Mouse (Mus musculus): ENCODE measurements around the gene Ankmy1. TPM values are rescaled to one million over a fixed set of nuclear protein-coding genes. Genes with fewer than 3 reads are reported as not detected.

Gene Ankmy1
- polyA plus RNA-seq, 1 experiment from 2014 or later = 2.1 TPM

DNA sequence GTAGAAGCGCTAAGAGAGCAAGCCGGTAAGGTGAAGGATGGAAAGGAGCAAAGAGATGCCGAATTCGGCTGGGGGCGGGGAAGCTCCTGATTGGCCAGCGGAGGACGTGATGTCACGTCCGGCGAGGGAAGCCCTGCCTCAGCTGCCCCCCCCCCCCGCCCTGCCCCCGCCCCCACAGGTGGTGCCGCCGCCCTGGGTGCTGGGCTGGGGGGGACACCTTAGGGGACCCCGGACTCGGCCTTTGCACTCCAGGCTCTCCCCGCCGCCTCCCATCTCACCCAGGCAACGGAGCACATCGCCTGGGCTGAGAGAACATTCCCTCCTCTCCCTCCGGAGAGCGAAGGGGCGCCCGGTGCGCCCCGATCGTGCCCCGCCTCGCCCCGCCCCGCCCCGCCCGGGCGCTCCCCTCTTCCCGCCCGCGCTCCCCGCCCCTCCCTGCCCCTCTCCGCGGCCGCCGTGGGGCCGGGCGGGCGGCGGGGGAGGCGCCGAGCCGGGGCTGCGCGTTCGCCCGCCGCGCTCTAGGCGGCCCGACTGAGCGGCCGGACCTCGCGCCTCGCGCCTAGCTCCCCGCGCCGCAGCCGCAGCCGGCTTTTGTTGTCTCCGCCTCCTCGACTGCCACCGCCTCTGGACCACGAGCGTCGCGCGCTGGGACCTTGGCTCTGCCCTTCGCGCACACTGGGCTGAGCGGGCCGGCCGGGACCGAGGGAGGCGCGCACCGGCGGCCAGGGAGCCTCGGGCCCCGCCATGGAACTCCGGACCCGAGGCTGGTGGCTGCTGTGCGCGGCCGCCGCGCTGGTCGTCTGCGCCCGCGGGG lies 71.3 kb downstream of the Ankmy1 start, which contains the start of gene Gpc1:
Gene Gpc1 (plus strand): TSS at position 458 of the 814 bp plus-strand sequence.
- DNase-seq (ENCODE audit: low spot score) = peak; percentile 87

DNA sequence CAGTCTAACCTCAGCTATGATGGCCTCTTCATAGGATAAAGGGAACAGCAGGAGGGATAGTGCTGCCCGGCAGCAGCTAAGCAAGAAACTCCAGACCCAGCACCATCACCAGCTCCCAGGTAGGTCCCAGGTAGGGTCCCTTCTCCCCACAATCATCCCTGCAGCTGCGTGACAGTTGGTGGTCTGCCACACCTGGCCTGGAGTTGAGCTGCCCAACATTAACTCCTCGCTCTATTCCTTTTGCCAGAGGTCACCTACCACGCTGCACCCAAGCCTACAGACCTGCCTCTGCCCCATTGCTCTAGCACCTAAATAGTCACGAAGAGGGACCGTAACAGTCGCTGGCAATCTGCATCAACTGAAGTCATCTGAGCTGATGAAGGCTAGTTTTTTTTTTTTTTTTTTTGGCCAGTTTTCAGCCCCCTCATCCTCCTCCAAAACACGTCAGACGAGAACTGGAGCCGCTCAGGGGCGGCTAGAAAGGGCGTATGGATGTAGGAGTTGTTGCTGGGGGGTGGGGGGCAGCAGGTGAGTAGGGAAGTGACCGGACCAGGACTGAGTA lies 72.0 kb downstream of the Ankmy1 start:
- no peak for DNase-seq (ENCODE audit: low spot score)

DNA sequence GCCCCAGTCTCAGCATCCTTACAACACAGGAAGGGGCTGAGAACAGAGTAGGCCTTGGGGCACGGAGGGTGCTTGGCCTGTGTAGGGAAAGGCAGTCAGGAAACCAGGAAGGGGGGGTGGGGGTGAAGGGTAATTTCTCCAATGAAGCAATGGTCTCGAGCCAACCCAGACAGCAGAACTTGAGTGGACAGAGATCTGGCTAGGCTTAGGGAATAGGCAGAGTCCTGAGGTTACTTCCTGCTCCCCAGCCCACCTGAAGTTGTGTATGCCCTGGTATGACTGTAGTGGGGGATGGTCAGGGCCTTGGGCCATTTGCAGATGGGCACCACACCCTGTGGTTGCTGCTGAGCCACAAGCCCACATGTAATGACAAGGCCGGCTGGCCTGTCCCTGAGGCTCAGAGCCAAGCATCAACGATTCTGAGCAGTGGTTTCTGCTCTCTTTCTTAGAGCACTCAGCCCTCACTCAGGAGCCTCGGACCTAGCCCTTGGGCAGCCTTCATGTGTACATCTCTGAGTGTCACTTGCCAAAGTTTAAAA lies 86.9 kb downstream of the Ankmy1 start:
- no peak for DNase-seq (ENCODE audit: low spot score)

DNA sequence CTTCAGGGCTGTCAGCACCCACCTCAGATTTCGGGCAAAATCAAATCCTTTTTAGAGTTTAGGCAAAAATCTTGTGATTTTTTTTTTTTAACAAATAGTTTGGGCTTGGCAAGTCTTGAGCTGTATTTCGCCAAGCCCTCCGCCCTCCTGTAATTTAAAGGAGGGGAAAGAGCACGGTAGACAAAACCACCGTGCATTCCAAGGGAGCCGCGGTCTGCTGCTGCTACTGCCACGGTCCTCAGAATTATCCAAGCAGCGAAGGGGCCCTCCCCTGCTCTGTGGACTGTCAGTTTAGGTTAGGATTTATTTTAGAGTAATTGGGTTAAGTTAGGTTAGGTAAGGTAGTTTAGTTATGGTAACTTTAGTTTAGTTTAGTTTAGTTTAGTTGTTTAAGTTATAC lies 87.6 kb downstream of the Ankmy1 start:
- no peak for DNase-seq (ENCODE audit: low spot score)

DNA sequence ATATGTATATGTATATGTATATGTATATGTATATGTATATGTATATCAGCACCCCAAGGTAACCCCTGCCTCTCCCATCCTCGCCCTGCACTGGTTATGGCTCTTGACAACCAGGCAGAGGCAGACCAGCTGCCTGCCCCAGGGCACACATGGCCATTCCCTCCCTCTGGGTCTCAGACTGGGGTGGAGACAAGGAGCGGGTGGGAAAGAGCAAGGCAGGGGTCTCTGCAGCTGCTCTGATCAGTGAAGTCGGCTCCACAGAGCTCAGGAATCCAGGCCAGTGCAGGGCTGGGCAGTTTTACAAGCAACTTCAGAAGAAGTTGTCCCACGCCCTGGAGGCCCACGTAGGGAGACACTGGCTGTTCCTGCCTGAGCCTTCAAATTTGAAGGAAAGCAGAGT lies 88.4 kb downstream of the Ankmy1 start:
- no peak for DNase-seq (ENCODE audit: low spot score)

MicroRNAs encoded within 50 kb of the gene (microRNA counts, 519-probe panel; counts per million panel counts)
- microRNA mmu-miR-149 = 4,507 counts per million, percentile 81 among the panel's probes with 10 or more counts

Small RNA genes lying within 50 kb of the gene (microRNA-seq; reads per million reads assigned to microRNA genes)
- 3,604 reads per million, percentile 83 among the genes with 10 or more reads in this experiment for gene Mir149 (ENCODE audit: borderline number of aligned reads)

Other genes with a start within 250 kb of the Ankmy1 start
- gene Gpc1, start 71.3 kb downstream of the Ankmy1 start, polyA plus RNA-seq (2015; fragmentation: Nextera tagmentation; extraction: Ambion mirVana) = 24.3 and 25.9 TPM in 2 replicates
- 38.1 and 39.6 TPM in 2 replicates for gene Dusp28, start 4.1 kb upstream of the Ankmy1 start, polyA plus RNA-seq (2015; fragmentation: Nextera tagmentation; extraction: Ambion mirVana)
- 53.9 and 56.2 TPM in 2 replicates for gene Rnpepl1, start 7.9 kb upstream of the Ankmy1 start, polyA plus RNA-seq (2015; fragmentation: Nextera tagmentation; extraction: Ambion mirVana)
- 17.9 and 18.7 TPM in 2 replicates for gene Capn10, start 31.5 kb upstream of the Ankmy1 start, polyA plus RNA-seq (2015; fragmentation: Nextera tagmentation; extraction: Ambion mirVana)
- gene Gpr35, start 48.0 kb upstream of the Ankmy1 start, polyA plus RNA-seq (2015; fragmentation: Nextera tagmentation; extraction: Ambion mirVana) = 0.75 and 1.1 TPM in 2 replicates
- gene Aqp12, start 103.4 kb upstream of the Ankmy1 start, polyA plus RNA-seq (2015; fragmentation: Nextera tagmentation; extraction: Ambion mirVana) = not detected in 2 replicates
- gene Kif1a, start 199.0 kb upstream of the Ankmy1 start, polyA plus RNA-seq (2015; fragmentation: Nextera tagmentation; extraction: Ambion mirVana) = 0.20 and 0.22 TPM in 2 replicates
- gene Agxt, start 232.3 kb upstream of the Ankmy1 start, polyA plus RNA-seq (2015; fragmentation: Nextera tagmentation; extraction: Ambion mirVana) = 0.13 and 0.21 TPM in 2 replicates